In genomic region chr16:42501713-42502112, GRCm38 (mm10) we compare ENCODE assay signal across 30 mouse cellular contexts.
"Had no signal": no experiment of that assay in that cellular context is flagged by ENCODE, and none has a peak within 500 bp of the region (broad histone marks: within the 10 kb centered on the region; RNA-seq: fewer than 3 reads in every experiment).

No protein-coding gene starts in this region.

- H3K4me3 ChIP-seq: limb, embryonic 10.5 days; limb, embryonic 12.5 days; limb, embryonic 13.5 days; limb, embryonic 15.5 days; liver, embryonic 12.5 days; liver, embryonic 13.5 days; liver, embryonic 15.5 days; lung, embryonic 15.5 days; megakaryocyte, embryonic 14.5 days; midbrain, embryonic 10.5 days; midbrain, embryonic 12.5 days; midbrain, embryonic 13.5 days; midbrain, embryonic 15.5 days; myocyte had no signal

- H3K36me3 ChIP-seq: limb, embryonic 10.5 days; limb, embryonic 12.5 days; limb, embryonic 13.5 days; limb, embryonic 15.5 days; liver, embryonic 12.5 days; liver, embryonic 13.5 days; liver, embryonic 15.5 days; lung, embryonic 15.5 days; midbrain, embryonic 10.5 days; midbrain, embryonic 12.5 days; midbrain, embryonic 13.5 days; midbrain, embryonic 15.5 days had no signal

- H3K27ac ChIP-seq: limb, embryonic 10.5 days; limb, embryonic 12.5 days; limb, embryonic 13.5 days; limb, embryonic 15.5 days; liver, embryonic 12.5 days; liver, embryonic 13.5 days; liver, embryonic 14.5 days; liver, embryonic 15.5 days; lung, embryonic 15.5 days; macrophage; midbrain, embryonic 10.5 days; midbrain, embryonic 12.5 days; midbrain, embryonic 13.5 days; midbrain, embryonic 15.5 days had no signal

- H3K4me1 ChIP-seq: limb, embryonic 10.5 days; limb, embryonic 12.5 days; limb, embryonic 13.5 days; limb, embryonic 15.5 days; liver, embryonic 12.5 days; liver, embryonic 13.5 days; liver, embryonic 15.5 days; lung, embryonic 15.5 days; megakaryocyte, embryonic 14.5 days; midbrain, embryonic 12.5 days; midbrain, embryonic 13.5 days; midbrain, embryonic 15.5 days had no signal

- H3K9ac ChIP-seq: limb, embryonic 12.5 days; limb, embryonic 13.5 days; limb, embryonic 15.5 days; liver, embryonic 12.5 days; liver, embryonic 13.5 days; liver, embryonic 14.5 days; liver, embryonic 15.5 days; liver, postnatal 0 days; lung, embryonic 14.5 days; lung, embryonic 15.5 days; midbrain, embryonic 12.5 days; midbrain, embryonic 13.5 days; midbrain, embryonic 15.5 days had no signal

- H3K27me3 ChIP-seq: limb, embryonic 12.5 days; limb, embryonic 13.5 days; limb, embryonic 15.5 days; liver, embryonic 12.5 days; liver, embryonic 13.5 days; liver, embryonic 15.5 days; lung, embryonic 15.5 days; megakaryocyte, embryonic 14.5 days; midbrain, embryonic 12.5 days; midbrain, embryonic 13.5 days; midbrain, embryonic 15.5 days had no signal

- DNase-seq: left cerebral cortex, postnatal 4 days; liver; liver, embryonic 13.5 days; liver, postnatal 0 days; lung, adult 18-20 months; lung, adult 2 months; lung, embryonic 14.5 days; lung, postnatal 10 days; lung, postnatal 14 days; lung, postnatal 36 days; lung, postnatal 4 days; midbrain, embryonic 14.5 days had no signal

- ATAC-seq: liver, embryonic 12.5 days; liver, postnatal 0 days; lung, postnatal 0 days; midbrain, embryonic 13.5 days; midbrain, embryonic 15.5 days; midbrain, embryonic 16.5 days had no signal

- H3K9me3 ChIP-seq: limb, embryonic 10.5 days; limb, embryonic 12.5 days; limb, embryonic 13.5 days; limb, embryonic 15.5 days; liver, embryonic 12.5 days; liver, embryonic 13.5 days; liver, embryonic 15.5 days; lung, embryonic 15.5 days; megakaryocyte, embryonic 14.5 days; midbrain, embryonic 10.5 days; midbrain, embryonic 12.5 days; midbrain, embryonic 13.5 days; midbrain, embryonic 15.5 days had no signal

- H3K4me2 ChIP-seq: limb, embryonic 12.5 days; limb, embryonic 13.5 days; limb, embryonic 15.5 days; liver, embryonic 11.5 days; liver, embryonic 12.5 days; liver, embryonic 13.5 days; liver, embryonic 15.5 days; lung, embryonic 14.5 days; lung, embryonic 15.5 days; midbrain, embryonic 12.5 days; midbrain, embryonic 13.5 days; midbrain, embryonic 15.5 days had no signal
